Mouse (Mus musculus): ENCODE measurements around the gene Plxna2. TPM values are rescaled to one million over a fixed set of nuclear protein-coding genes. Genes with fewer than 3 reads are reported as not detected.
A peak's percentile ranks its signal among the peaks of the same experiment; 100 is the strongest.

Gene Plxna2
- polyA plus RNA-seq, 1 experiment from 2014 or later = 4.0 TPM

GRCm38 (mm10) chr1:194677878-194678277 lies 59.9 kb downstream of the Plxna2 start:
- WGBS = 40% methylated on average over 3 of the region's 3 CpGs
- H3K9ac ChIP-seq (ENCODE audit: low read length) = no peak overlapping the region
- no peaks in the 10 kb centered on the region for H3K9me3 ChIP-seq (ENCODE audit: control insufficient read depth, low read length)
- DNase-seq (ENCODE audit: low spot score) (no peak), ATAC-seq (ENCODE audit: insufficient number of reproducible peaks, low FRiP score, low TSS enrichment, low read depth) (no peak)
- no peak overlapping the region for H3K27ac ChIP-seq (replicated peaks; ENCODE audit: low read depth, low read length)
- no peak overlapping the region for H3K4me2 ChIP-seq (ENCODE audit: low read depth, severe bottlenecking)
- no peaks in the 10 kb centered on the region for H3K27me3 ChIP-seq (ENCODE audit: control insufficient read depth, insufficient read depth, low read length)
- H3K36me3 ChIP-seq (ENCODE audit: control insufficient read depth, insufficient read depth, low read length) = no peaks in the 10 kb centered on the region
- H3K4me1 ChIP-seq (ENCODE audit: control insufficient read depth, insufficient read depth, low read length) = peaks cover 26% of the 10 kb centered on the region
- no peak overlapping the region for H3K4me3 ChIP-seq (ENCODE audit: low read depth, low read length)

- no peak overlapping the region for H3K4me2 ChIP-seq (ENCODE audit: low read depth, severe bottlenecking)
- DNase-seq (ENCODE audit: low spot score) = peak; percentile 40
- no peak overlapping the region for H3K9ac ChIP-seq (ENCODE audit: low read length)
- peaks cover 26% of the 10 kb centered on the region for H3K4me1 ChIP-seq (ENCODE audit: control insufficient read depth, insufficient read depth, low read length)
- H3K9me3 ChIP-seq (ENCODE audit: control insufficient read depth, low read length) = no peaks in the 10 kb centered on the region
- no peak for ATAC-seq (ENCODE audit: insufficient number of reproducible peaks, low FRiP score, low TSS enrichment, low read depth)
- no peak overlapping the region for H3K27ac ChIP-seq (replicated peaks; ENCODE audit: low read depth, low read length)
- H3K27me3 ChIP-seq (ENCODE audit: control insufficient read depth, insufficient read depth, low read length) = no peaks in the 10 kb centered on the region
- H3K4me3 ChIP-seq (ENCODE audit: low read depth, low read length) = no peak overlapping the region
- H3K36me3 ChIP-seq (ENCODE audit: control insufficient read depth, insufficient read depth, low read length) = no peaks in the 10 kb centered on the region
Measured at GRCm38 (mm10) chr1:194679147-194679546, 61.1 kb downstream of the Plxna2 start.

GRCm38 (mm10) chr1:194680136-194680535 lies 62.1 kb downstream of the Plxna2 start:
- Histone ChIP-seq H3K4me1 (ENCODE audit: control insufficient read depth, insufficient read depth, low read length) (peaks cover 26% of the 10 kb centered on the region), H3K9ac (ENCODE audit: low read length) (no peak overlapping the region), H3K4me2 (ENCODE audit: low read depth, severe bottlenecking) (no peak overlapping the region), H3K27me3 (ENCODE audit: control insufficient read depth, insufficient read depth, low read length) (no peaks in the 10 kb centered on the region), H3K36me3 (ENCODE audit: control insufficient read depth, insufficient read depth, low read length) (no peaks in the 10 kb centered on the region), H3K27ac (replicated peaks; ENCODE audit: low read depth, low read length) (no peak overlapping the region), H3K4me3 (ENCODE audit: low read depth, low read length) (no peak overlapping the region), H3K9me3 (ENCODE audit: control insufficient read depth, low read length) (no peaks in the 10 kb centered on the region)
- WGBS = 3% methylated on average over 2 of the region's 2 CpGs
- DNase-seq (ENCODE audit: low spot score) (peak; percentile 34), ATAC-seq (ENCODE audit: insufficient number of reproducible peaks, low FRiP score, low TSS enrichment, low read depth) (peak; percentile 5; the same call in 1 of the 2 replicates)

GRCm38 (mm10) chr1:194682021-194682420 lies 64.0 kb downstream of the Plxna2 start:
- Histone ChIP-seq H3K4me2 (ENCODE audit: low read depth, severe bottlenecking) (no peak overlapping the region), H3K36me3 (ENCODE audit: control insufficient read depth, insufficient read depth, low read length) (no peaks in the 10 kb centered on the region), H3K27me3 (ENCODE audit: control insufficient read depth, insufficient read depth, low read length) (no peaks in the 10 kb centered on the region), H3K9me3 (ENCODE audit: control insufficient read depth, low read length) (no peaks in the 10 kb centered on the region), H3K4me3 (ENCODE audit: low read depth, low read length) (no peak overlapping the region), H3K4me1 (ENCODE audit: control insufficient read depth, insufficient read depth, low read length) (peaks cover 30% of the 10 kb centered on the region), H3K9ac (ENCODE audit: low read length) (no peak overlapping the region), H3K27ac (replicated peaks; ENCODE audit: low read depth, low read length) (no peak overlapping the region)
- ATAC-seq (ENCODE audit: insufficient number of reproducible peaks, low FRiP score, low TSS enrichment, low read depth) (no peak), DNase-seq (ENCODE audit: low spot score) (no peak)

GRCm38 (mm10) chr1:194683132-194683531 lies 65.1 kb downstream of the Plxna2 start:
- DNase-seq (ENCODE audit: low spot score) = no peak
- peaks cover 30% of the 10 kb centered on the region for H3K4me1 ChIP-seq (ENCODE audit: control insufficient read depth, insufficient read depth, low read length)
- no peak for ATAC-seq (ENCODE audit: insufficient number of reproducible peaks, low FRiP score, low TSS enrichment, low read depth)
- H3K27me3 ChIP-seq (ENCODE audit: control insufficient read depth, insufficient read depth, low read length) = no peaks in the 10 kb centered on the region
- no peak overlapping the region for H3K4me2 ChIP-seq (ENCODE audit: low read depth, severe bottlenecking)
- no peak overlapping the region for H3K4me3 ChIP-seq (ENCODE audit: low read depth, low read length)
- no peaks in the 10 kb centered on the region for H3K9me3 ChIP-seq (ENCODE audit: control insufficient read depth, low read length)
- no peak overlapping the region for H3K27ac ChIP-seq (replicated peaks; ENCODE audit: low read depth, low read length)
- H3K36me3 ChIP-seq (ENCODE audit: control insufficient read depth, insufficient read depth, low read length) = no peaks in the 10 kb centered on the region
- 64% methylated on average over 3 of the region's 3 CpGs for WGBS
- no peak overlapping the region for H3K9ac ChIP-seq (ENCODE audit: low read length)

- 75% methylated on average over 2 of the region's 2 CpGs for WGBS
- no peak for ATAC-seq (ENCODE audit: insufficient number of reproducible peaks, low FRiP score, low TSS enrichment, low read depth)
- DNase-seq (ENCODE audit: low spot score) = no peak
- H3K4me3 ChIP-seq (ENCODE audit: low read depth, low read length) = no peak overlapping the region
- peaks cover 15% of the 10 kb centered on the region; the same call in 1 of the 2 replicates for H3K4me1 ChIP-seq (ENCODE audit: control insufficient read depth, insufficient read depth, low read length)
- no peaks in the 10 kb centered on the region for H3K36me3 ChIP-seq (ENCODE audit: control insufficient read depth, insufficient read depth, low read length)
- no peak overlapping the region for H3K9ac ChIP-seq (ENCODE audit: low read length)
- no peaks in the 10 kb centered on the region for H3K27me3 ChIP-seq (ENCODE audit: control insufficient read depth, insufficient read depth, low read length)
- H3K9me3 ChIP-seq (ENCODE audit: control insufficient read depth, low read length) = no peaks in the 10 kb centered on the region
- no peak overlapping the region for H3K27ac ChIP-seq (replicated peaks; ENCODE audit: low read depth, low read length)
- no peak overlapping the region for H3K4me2 ChIP-seq (ENCODE audit: low read depth, severe bottlenecking)
Measured at GRCm38 (mm10) chr1:194685896-194686295, 67.9 kb downstream of the Plxna2 start.

- H3K9me3 ChIP-seq (ENCODE audit: control insufficient read depth, low read length) = no peaks in the 10 kb centered on the region
- WGBS = 41% methylated on average over 1 of the region's 1 CpGs
- no peak overlapping the region for H3K27ac ChIP-seq (replicated peaks; ENCODE audit: low read depth, low read length)
- ATAC-seq (ENCODE audit: insufficient number of reproducible peaks, low FRiP score, low TSS enrichment, low read depth) (no peak), DNase-seq (ENCODE audit: low spot score) (no peak)
- no peak overlapping the region for H3K4me2 ChIP-seq (ENCODE audit: low read depth, severe bottlenecking)
- no peak overlapping the region for H3K4me3 ChIP-seq (ENCODE audit: low read depth, low read length)
- peaks cover 4% of the 10 kb centered on the region; the same call in 1 of the 2 replicates for H3K4me1 ChIP-seq (ENCODE audit: control insufficient read depth, insufficient read depth, low read length)
- no peak overlapping the region for H3K9ac ChIP-seq (ENCODE audit: low read length)
- no peaks in the 10 kb centered on the region for H3K36me3 ChIP-seq (ENCODE audit: control insufficient read depth, insufficient read depth, low read length)
- H3K27me3 ChIP-seq (ENCODE audit: control insufficient read depth, insufficient read depth, low read length) = no peaks in the 10 kb centered on the region
Measured at GRCm38 (mm10) chr1:194687746-194688145, 69.7 kb downstream of the Plxna2 start.

GRCm38 (mm10) chr1:194688161-194688560 lies 70.1 kb downstream of the Plxna2 start:
- 60% methylated on average over 2 of the region's 2 CpGs for WGBS
- no peak for DNase-seq (ENCODE audit: low spot score)
- H3K9me3 ChIP-seq (ENCODE audit: control insufficient read depth, low read length) = no peaks in the 10 kb centered on the region
- H3K4me1 ChIP-seq (ENCODE audit: control insufficient read depth, insufficient read depth, low read length) = peaks cover 4% of the 10 kb centered on the region; the same call in 1 of the 2 replicates
- no peaks in the 10 kb centered on the region for H3K27me3 ChIP-seq (ENCODE audit: control insufficient read depth, insufficient read depth, low read length)
- no peak for ATAC-seq (ENCODE audit: insufficient number of reproducible peaks, low FRiP score, low TSS enrichment, low read depth)
- no peaks in the 10 kb centered on the region for H3K36me3 ChIP-seq (ENCODE audit: control insufficient read depth, insufficient read depth, low read length)
- no peak overlapping the region for H3K27ac ChIP-seq (replicated peaks; ENCODE audit: low read depth, low read length)
- H3K4me3 ChIP-seq (ENCODE audit: low read depth, low read length) = no peak overlapping the region
- no peak overlapping the region for H3K9ac ChIP-seq (ENCODE audit: low read length)
- H3K4me2 ChIP-seq (ENCODE audit: low read depth, severe bottlenecking) = no peak overlapping the region

GRCm38 (mm10) chr1:194693063-194693462 lies 75.0 kb downstream of the Plxna2 start:
- Histone ChIP-seq H3K27me3 (ENCODE audit: control insufficient read depth, insufficient read depth, low read length) (no peaks in the 10 kb centered on the region), H3K36me3 (ENCODE audit: control insufficient read depth, insufficient read depth, low read length) (no peaks in the 10 kb centered on the region), H3K4me1 (ENCODE audit: control insufficient read depth, insufficient read depth, low read length) (no peaks in the 10 kb centered on the region), H3K9ac (ENCODE audit: low read length) (no peak overlapping the region), H3K27ac (replicated peaks; ENCODE audit: low read depth, low read length) (no peak overlapping the region), H3K4me3 (ENCODE audit: low read depth, low read length) (no peak overlapping the region), H3K9me3 (ENCODE audit: control insufficient read depth, low read length) (no peaks in the 10 kb centered on the region), H3K4me2 (ENCODE audit: low read depth, severe bottlenecking) (no peak overlapping the region)
- no peak for DNase-seq (ENCODE audit: low spot score)
- ATAC-seq (ENCODE audit: insufficient number of reproducible peaks, low FRiP score, low TSS enrichment, low read depth) = no peak
